Mouse (Mus musculus) embryonic fibroblast, embryonic 13.5 days (primary cell): Measurements from ENCODE around the gene Hnrnpa3.

Source experiments
- CTCF ChIP-seq: IDR thresholded peaks from 2 replicates; pipeline ENCODE4 v1.5.1; 2011; ENCODE audit warnings: mild to moderate bottlenecking, control low read depth, low read length, moderate library complexity, borderline replicate concordance; ENCODE audit not compliant: insufficient read depth
- POLR2A ChIP-seq: IDR thresholded peaks from 2 replicates; pipeline ENCODE4 v1.6.1; 2011; ENCODE audit warnings: low read depth, mild to moderate bottlenecking, control low read depth, low read length, moderate library complexity

DNA sequence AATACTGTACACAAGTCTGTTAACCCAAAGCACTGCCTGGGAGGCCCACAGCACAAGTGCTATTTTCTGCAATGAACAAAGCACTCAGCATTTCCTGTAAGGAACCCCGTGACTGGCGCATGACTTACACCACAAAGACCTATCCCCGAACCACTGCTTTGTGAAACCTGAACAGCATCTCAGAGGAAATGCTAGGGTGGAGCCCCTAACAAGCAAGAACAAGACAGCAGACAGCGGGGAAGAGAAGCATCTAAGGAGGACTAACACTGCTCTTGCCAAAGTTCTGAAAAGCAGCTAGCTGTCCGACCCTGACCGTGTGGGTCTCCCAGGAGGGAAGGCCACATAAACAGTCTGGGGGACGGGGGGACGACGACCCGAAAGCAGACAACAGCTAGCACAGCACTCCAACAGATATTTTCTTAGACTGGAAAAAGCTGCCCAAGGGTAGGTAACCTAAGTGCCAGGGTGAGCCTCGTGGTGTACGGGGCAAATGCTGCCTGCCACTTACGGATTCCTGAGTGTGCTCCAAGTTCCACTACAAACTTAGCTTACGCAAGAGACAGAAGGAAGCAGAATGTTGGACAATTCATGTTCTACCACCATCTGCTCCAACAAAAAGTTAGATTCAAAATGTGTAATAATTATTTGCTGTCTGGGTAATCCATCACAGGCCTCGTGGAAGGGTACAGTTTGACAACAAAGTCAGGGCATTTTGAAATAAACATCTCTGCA lies 24.1 kb downstream of the Hnrnpa3 start:
- TF ChIP-seq POLR2A = no peak
- no peak for TF ChIP-seq CTCF
